Mouse (Mus musculus): ENCODE measurements around the gene Agfg2. TPM values are rescaled to one million over a fixed set of nuclear protein-coding genes. Genes with fewer than 3 reads are reported as not detected.

Gene Agfg2
- polyA plus RNA-seq, 1 experiment from 2014 or later, result 14.8 TPM

Other genes with a start within 250 kb of the Agfg2 start
- 0.17 and 0.60 TPM in 2 replicates for gene Zan, start 207.7 kb downstream of the Agfg2 start, polyA plus RNA-seq (2014; fragmentation: Nextera tagmentation; extraction: Ambion mirVana)
- 57.8 and 69.5 TPM in 2 replicates for gene Pop7, start 182.2 kb downstream of the Agfg2 start, polyA plus RNA-seq (2014; fragmentation: Nextera tagmentation; extraction: Ambion mirVana)
- 16.0 and 18.6 TPM in 2 replicates for gene Gigyf1, start 166.2 kb downstream of the Agfg2 start, polyA plus RNA-seq (2014; fragmentation: Nextera tagmentation; extraction: Ambion mirVana)
- gene Epo, start 151.5 kb downstream of the Agfg2 start, polyA plus RNA-seq (2014; fragmentation: Nextera tagmentation; extraction: Ambion mirVana), result not detected in 2 replicates
- 427 and 433 TPM in 2 replicates for gene Gnb2, start 151.2 kb downstream of the Agfg2 start, polyA plus RNA-seq (2014; fragmentation: Nextera tagmentation; extraction: Ambion mirVana)
- not detected in 2 replicates for gene Actl6b, start 131.2 kb downstream of the Agfg2 start, polyA plus RNA-seq (2014; fragmentation: Nextera tagmentation; extraction: Ambion mirVana)
- gene Tfr2, start 114.9 kb downstream of the Agfg2 start, polyA plus RNA-seq (2014; fragmentation: Nextera tagmentation; extraction: Ambion mirVana), result 0.43 and 1.0 TPM in 2 replicates
- gene Mospd3, start 83.7 kb downstream of the Agfg2 start, polyA plus RNA-seq (2014; fragmentation: Nextera tagmentation; extraction: Ambion mirVana), result 25.4 and 27.6 TPM in 2 replicates
- 96.0 and 97.6 TPM in 2 replicates for gene Pcolce, start 70.9 kb downstream of the Agfg2 start, polyA plus RNA-seq (2014; fragmentation: Nextera tagmentation; extraction: Ambion mirVana)
- gene Fbxo24, start 55.7 kb downstream of the Agfg2 start, polyA plus RNA-seq (2014; fragmentation: Nextera tagmentation; extraction: Ambion mirVana), result not detected in 2 replicates
- gene Lrch4, start 55.6 kb downstream of the Agfg2 start, polyA plus RNA-seq (2014; fragmentation: Nextera tagmentation; extraction: Ambion mirVana), result 37.6 and 43.2 TPM in 2 replicates
- 5.7 and 12.5 TPM in 2 replicates for gene Gm20605, start 55.6 kb downstream of the Agfg2 start, polyA plus RNA-seq (2014; fragmentation: Nextera tagmentation; extraction: Ambion mirVana)
- gene Sap25, start 43.4 kb downstream of the Agfg2 start, polyA plus RNA-seq (2014; fragmentation: Nextera tagmentation; extraction: Ambion mirVana), result 9.3 and 10.1 TPM in 2 replicates
- 0.43 and 0.84 TPM in 2 replicates for gene Irs3, start 39.0 kb downstream of the Agfg2 start, polyA plus RNA-seq (2014; fragmentation: Nextera tagmentation; extraction: Ambion mirVana)
- 0.56 and 1.1 TPM in 2 replicates for gene Nyap1, start 56.9 kb upstream of the Agfg2 start, polyA plus RNA-seq (2014; fragmentation: Nextera tagmentation; extraction: Ambion mirVana)
- gene Tsc22d4, start 61.0 kb upstream of the Agfg2 start, polyA plus RNA-seq (2014; fragmentation: Nextera tagmentation; extraction: Ambion mirVana), result 104 and 121 TPM in 2 replicates
- gene Ppp1r35, start 94.1 kb upstream of the Agfg2 start, polyA plus RNA-seq (2014; fragmentation: Nextera tagmentation; extraction: Ambion mirVana), result 41.6 and 54.8 TPM in 2 replicates
- gene Mepce, start 102.9 kb upstream of the Agfg2 start, polyA plus RNA-seq (2014; fragmentation: Nextera tagmentation; extraction: Ambion mirVana), result 11.8 and 16.4 TPM in 2 replicates
- 21.8 and 27.4 TPM in 2 replicates for gene Zcwpw1, start 103.1 kb upstream of the Agfg2 start, polyA plus RNA-seq (2014; fragmentation: Nextera tagmentation; extraction: Ambion mirVana)
- 1.1 and 1.2 TPM in 2 replicates for gene Pilra, start 151.6 kb upstream of the Agfg2 start, polyA plus RNA-seq (2014; fragmentation: Nextera tagmentation; extraction: Ambion mirVana)
- 0.31 and 0.84 TPM in 2 replicates for gene Pilrb1, start 173.4 kb upstream of the Agfg2 start, polyA plus RNA-seq (2014; fragmentation: Nextera tagmentation; extraction: Ambion mirVana)
- gene Pilrb2, start 187.1 kb upstream of the Agfg2 start, polyA plus RNA-seq (2014; fragmentation: Nextera tagmentation; extraction: Ambion mirVana), result 0.61 and 0.76 TPM in 2 replicates
- not detected in 2 replicates for gene Cyp3a13, start 236.9 kb upstream of the Agfg2 start, polyA plus RNA-seq (2014; fragmentation: Nextera tagmentation; extraction: Ambion mirVana)